Mouse (Mus musculus): ENCODE measurements around the gene Kpna1.
"Not testable (repeated sequence)": the region's sequence is repeated elsewhere in the genome, so short reads cannot be mapped to it uniquely, and the experiment has no call there.

Kpna1 gene

GRCm38 (mm10) chr16:35987930-35988329 lies 9.4 kb downstream of the Kpna1 start:
- no peak for DNase-seq (ENCODE audit: low spot score in 2 of 2)

GRCm38 (mm10) chr16:35992391-35992790 lies 13.8 kb downstream of the Kpna1 start:
- no peak for DNase-seq (ENCODE audit: low spot score in 2 of 2)

GRCm38 (mm10) chr16:35993316-35993715 lies 14.8 kb downstream of the Kpna1 start:
- DNase-seq (ENCODE audit: low spot score in 2 of 2) = no peak

- DNase-seq (ENCODE audit: low spot score in 2 of 2) = not testable (repeated sequence)
These were observed 20.3 kb downstream of the Kpna1 start for GRCm38 (mm10) chr16:35998852-35999251.

GRCm38 (mm10) chr16:36008396-36008795 lies 29.8 kb downstream of the Kpna1 start:
- no peak for DNase-seq (ENCODE audit: low spot score in 2 of 2)

GRCm38 (mm10) chr16:36016335-36016734 lies 37.8 kb downstream of the Kpna1 start:
- no peak for DNase-seq (ENCODE audit: low spot score in 2 of 2)

- DNase-seq (ENCODE audit: low spot score in 2 of 2) = not testable (repeated sequence)
These were observed 49.6 kb downstream of the Kpna1 start for GRCm38 (mm10) chr16:36028120-36028519.

GRCm38 (mm10) chr16:36040640-36041624 lies 62.4 kb downstream of the Kpna1 start, which contains the start of gene Wdr5b:
TSS of gene Wdr5b (plus strand) at chr16:36041190.
- DNase-seq (ENCODE audit: low spot score in 2 of 2) = peak; percentile 67 to 90

GRCm38 (mm10) chr16:36041625-36042020 lies 63.1 kb downstream of the Kpna1 start:
- no peak for DNase-seq (ENCODE audit: low spot score in 2 of 2)

GRCm38 (mm10) chr16:36043073-36043472 lies 64.5 kb downstream of the Kpna1 start:
- no peak for DNase-seq (ENCODE audit: low spot score in 2 of 2)

GRCm38 (mm10) chr16:36043964-36044363 lies 65.4 kb downstream of the Kpna1 start:
- DNase-seq (ENCODE audit: low spot score in 2 of 2) = no peak

GRCm38 (mm10) chr16:36047538-36047937 lies 69.0 kb downstream of the Kpna1 start:
- no peak for DNase-seq (ENCODE audit: low spot score in 2 of 2)

- DNase-seq (ENCODE audit: low spot score in 2 of 2) = no peak
These were observed 72.9 kb downstream of the Kpna1 start for GRCm38 (mm10) chr16:36051491-36051890.

GRCm38 (mm10) chr16:36053524-36054275 lies 75.2 kb downstream of the Kpna1 start:
- no peak for DNase-seq (ENCODE audit: low spot score in 2 of 2)

- no peak for DNase-seq (ENCODE audit: low spot score in 2 of 2)
These were observed 76.4 kb downstream of the Kpna1 start for GRCm38 (mm10) chr16:36054920-36055319.

- DNase-seq (ENCODE audit: low spot score in 2 of 2) = no peak
These were observed 77.9 kb downstream of the Kpna1 start for GRCm38 (mm10) chr16:36056416-36056815.

- no peak for DNase-seq (ENCODE audit: low spot score in 2 of 2)
These were observed 79.5 kb downstream of the Kpna1 start for GRCm38 (mm10) chr16:36057933-36058475.

GRCm38 (mm10) chr16:36062534-36062933 lies 84.0 kb downstream of the Kpna1 start:
- not testable (repeated sequence) for DNase-seq (ENCODE audit: low spot score in 2 of 2)

- DNase-seq (ENCODE audit: low spot score in 2 of 2) = no peak
These were observed 84.8 kb downstream of the Kpna1 start for GRCm38 (mm10) chr16:36063315-36063714.

- DNase-seq (ENCODE audit: low spot score in 2 of 2) = no peak
These were observed 86.4 kb downstream of the Kpna1 start for GRCm38 (mm10) chr16:36064904-36065303.

- no peak for DNase-seq (ENCODE audit: low spot score in 2 of 2)
These were observed 89.1 kb downstream of the Kpna1 start for GRCm38 (mm10) chr16:36067694-36068093.

- DNase-seq (ENCODE audit: low spot score in 2 of 2) = no peak
These were observed 89.8 kb downstream of the Kpna1 start for GRCm38 (mm10) chr16:36068356-36068755.
